Mouse (Mus musculus) liver, postnatal 0 days (tissue): ENCODE results near the gene Zfp106. TPM values are rescaled to one million over a fixed set of nuclear protein-coding genes. Genes with fewer than 3 reads are reported as not detected.

Source experiments
- ATAC-seq: fragments of 200-750 bp; cut with Nextera tagmentation; 2 replicates; pipeline ENCODE4 v1.8.0; 2017; ENCODE audit warnings: mild to moderate bottlenecking, moderate library complexity
- DNase-seq: peaks from one replicate; pipeline ENCODE4 v3.0.0-alpha.2; 2016
- H3K27ac ChIP-seq: fragments of 300-500 bp; sonication (generic); 2 replicates; pipeline ENCODE4 v1.5.1; 2014; ENCODE audit warnings: antibody characterized with exemption, moderate library complexity, mild to moderate bottlenecking, low read depth
- H3K27me3 ChIP-seq: fragments of 300-500 bp; sonication (generic); 2 replicates; pipeline ENCODE4 v1.6.1; 2014; ENCODE audit warnings: low read length, control low read depth, mixed read lengths; ENCODE audit not compliant: insufficient read depth
- H3K36me3 ChIP-seq: fragments of 300-500 bp; sonication (generic); replicated peaks from 2 replicates; pipeline ENCODE4 v1.6.1; 2014; ENCODE audit warnings: mild to moderate bottlenecking, control low read depth, low read length, moderate library complexity, mixed read lengths; ENCODE audit not compliant: insufficient read depth
- H3K4me1 ChIP-seq: fragments of 300-500 bp; sonication (generic); 2 replicates; pipeline ENCODE4 v1.6.1; 2014; ENCODE audit warnings: antibody characterized with exemption, mild to moderate bottlenecking, control low read depth; ENCODE audit not compliant: insufficient read depth
- H3K4me2 ChIP-seq: fragments of 300-500 bp; sonication (generic); 2 replicates; pipeline ENCODE4 v1.6.1; 2014; ENCODE audit warnings: low read depth, mild to moderate bottlenecking, low read length, moderate library complexity, mixed read lengths
- H3K4me3 ChIP-seq: fragments of 300-500 bp; sonication (generic); 2 replicates; pipeline ENCODE4 v1.5.1; 2014; ENCODE audit warnings: low read depth, low read length
- H3K9ac ChIP-seq: fragments of 300-500 bp; sonication (generic); replicated peaks from 2 replicates; pipeline ENCODE4 v1.6.1; 2014; ENCODE audit warnings: mild to moderate bottlenecking, moderate library complexity
- H3K9me3 ChIP-seq: fragments of 300-500 bp; sonication (generic); 2 replicates; pipeline ENCODE4 v1.6.1; 2016; ENCODE audit warnings: mild to moderate bottlenecking, control low read depth, low read length, mixed read lengths
- CTCF ChIP-seq: sonication (generic); IDR thresholded peaks from 2 replicates; pipeline ENCODE4 v1.5.1; 2016; ENCODE audit warnings: antibody characterized with exemption, low read depth
- EP300 ChIP-seq: IDR thresholded peaks from 2 replicates; pipeline ENCODE4 v1.6.1; 2016; ENCODE audit warnings: antibody characterized with exemption, low read depth, mild to moderate bottlenecking
- WGBS: fragments of 180-500 bp; shearing (Covaris S2); extraction: QIAGEN DNeasy Blood & Tissue Kit; methylation state at CpG from one replicate; pipeline ENCODE4 v1.1.7; 2014; ENCODE audit not compliant: insufficient replicate concordance; 5-methylcytosine and 5-hydroxymethylcytosine counted together
- polyA plus RNA-seq: library from polyadenylated mRNA; unstranded; fragments of >200 nt; fragmentation: Nextera tagmentation; extraction: Ambion mirVana; gene quantifications from 2 replicates; pipeline ENCODE4 v1.2.1, GENCODE M21; 2015

The Zfp106 gene
- polyA plus RNA-seq, 1 experiment from 2014 or later: 18.8 TPM

- Histone ChIP-seq H3K4me2 (no peak overlapping the region), H3K27ac (no peak overlapping the region), H3K9ac (no peak overlapping the region), H3K27me3 (no peaks in the 10 kb centered on the region), H3K9me3 (no peaks in the 10 kb centered on the region), H3K36me3 (no peaks in the 10 kb centered on the region), H3K4me1 (peaks cover 11% of the 10 kb centered on the region), H3K4me3 (no peak overlapping the region)
- no peak for ATAC-seq
- 43% methylated on average over 3 of the region's 3 CpGs for WGBS
- no peak for DNase-seq
- TF ChIP-seq EP300: no peak
- no peak for TF ChIP-seq CTCF
Measured at GRCm38 (mm10) chr2:120469220-120469619, 94.4 kb downstream of the Zfp106 start.

GRCm38 (mm10) chr2:120468011-120468410 lies 95.6 kb downstream of the Zfp106 start:
- Histone ChIP-seq H3K36me3 (no peaks in the 10 kb centered on the region), H3K4me1 (peaks cover 15% of the 10 kb centered on the region), H3K27me3 (no peaks in the 10 kb centered on the region), H3K9me3 (no peaks in the 10 kb centered on the region), H3K4me2 (no peak overlapping the region), H3K27ac (no peak overlapping the region), H3K4me3 (no peak overlapping the region), H3K9ac (no peak overlapping the region)
- DNase-seq (no peak), ATAC-seq (no peak)
- TF ChIP-seq CTCF (no peak), EP300 (no peak)

DNA sequence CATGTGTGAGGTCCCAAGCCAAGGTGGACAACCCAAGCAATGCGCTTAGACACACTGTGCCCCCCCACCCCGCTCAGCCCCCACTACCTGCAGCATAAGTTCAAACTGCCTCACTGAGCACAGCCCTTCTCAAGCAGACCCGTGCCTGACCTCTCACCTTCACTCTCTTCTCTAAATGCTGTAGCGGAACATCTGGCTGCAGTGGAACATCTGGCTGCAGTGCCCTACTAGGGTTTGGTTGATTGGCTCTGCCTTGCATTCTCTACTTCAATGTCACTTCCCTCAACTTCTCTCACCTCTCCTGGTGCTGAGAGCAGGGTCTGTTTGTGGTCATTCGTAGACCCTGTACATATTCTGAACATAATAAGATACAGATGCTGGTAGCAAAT lies 98.3 kb downstream of the Zfp106 start:
- TF ChIP-seq CTCF (no peak), EP300 (no peak)
- Histone ChIP-seq H3K4me2 (no peak overlapping the region), H3K9me3 (no peaks in the 10 kb centered on the region), H3K36me3 (0 out of 2 replicates have a peak, but pooled peaks cover 4% of the 10 kb centered on the region), H3K27ac (peak overlapping the region; percentile 31; the same call in 1 of the 2 replicates), H3K9ac (no peak overlapping the region), H3K4me3 (no peak overlapping the region), H3K27me3 (no peaks in the 10 kb centered on the region), H3K4me1 (peaks cover 15% of the 10 kb centered on the region)
- ATAC-seq (no peak), DNase-seq (no peak)
- 77% methylated on average over 5 of the region's 5 CpGs for WGBS

GRCm38 (mm10) chr2:120464732-120465396 lies 98.8 kb downstream of the Zfp106 start:
- TF ChIP-seq CTCF (no peak), EP300 (no peak)
- ATAC-seq: peak; percentile 83
- 79% methylated on average over 2 of the region's 2 CpGs for WGBS
- Histone ChIP-seq H3K4me2 (no peak overlapping the region), H3K36me3 (0 out of 2 replicates have a peak, but pooled peaks cover 6% of the 10 kb centered on the region), H3K27me3 (no peaks in the 10 kb centered on the region), H3K27ac (peak overlapping the region; percentile 31), H3K9ac (no peak overlapping the region), H3K4me1 (peaks cover 15% of the 10 kb centered on the region), H3K4me3 (no peak overlapping the region), H3K9me3 (no peaks in the 10 kb centered on the region)
- DNase-seq: peak; percentile 27

GRCm38 (mm10) chr2:120464091-120464490 lies 99.6 kb downstream of the Zfp106 start:
- WGBS: 59% methylated on average over 8 of the region's 8 CpGs

GRCm38 (mm10) chr2:120463328-120463727 lies 100.3 kb downstream of the Zfp106 start:
- DNase-seq (no peak), ATAC-seq (peak; percentile 33; the same call in 1 of the 2 replicates)
- Histone ChIP-seq H3K36me3 (0 out of 2 replicates have a peak, but pooled peaks cover 9% of the 10 kb centered on the region), H3K9ac (no peak overlapping the region), H3K4me2 (no peak overlapping the region), H3K27ac (no peak overlapping the region), H3K9me3 (no peaks in the 10 kb centered on the region), H3K4me3 (no peak overlapping the region), H3K4me1 (peaks cover 15% of the 10 kb centered on the region), H3K27me3 (no peaks in the 10 kb centered on the region)
- TF ChIP-seq CTCF (no peak), EP300 (no peak)
- 41% methylated on average over 7 of the region's 7 CpGs for WGBS

More at GRCm38 (mm10) chr2:120464091-120464490, 99.6 kb downstream of the Zfp106 start:
- H3K36me3 ChIP-seq: 0 out of 2 replicates have a peak, but pooled peaks cover 9% of the 10 kb centered on the region
- no peak overlapping the region for H3K4me2 ChIP-seq
- ATAC-seq: no peak
- no peaks in the 10 kb centered on the region for H3K27me3 ChIP-seq
- DNase-seq: no peak
- peak overlapping the region; percentile 5; the same call in 1 of the 2 replicates for H3K27ac ChIP-seq
- H3K9me3 ChIP-seq: no peaks in the 10 kb centered on the region
- TF ChIP-seq CTCF (no peak), EP300 (no peak)
- H3K9ac ChIP-seq: no peak overlapping the region
- H3K4me3 ChIP-seq: no peak overlapping the region
- H3K4me1 ChIP-seq: peaks cover 15% of the 10 kb centered on the region
